Mouse (Mus musculus) brain, embryonic 14.5 days (tissue): ENCODE data around the gene Aqp7.

Source experiments
- CTCF ChIP-seq: fragments of 200-500 bp; IDR thresholded peaks from 2 replicates; pipeline ENCODE4 v1.5.1; 2012; ENCODE audit warnings: inconsistent platforms, mild to moderate bottlenecking, moderate library complexity, borderline replicate concordance; ENCODE audit not compliant: insufficient read depth, insufficient read length; ENCODE audit errors: extremely low read depth
- POLR2A ChIP-seq: fragments of 200-500 bp; IDR thresholded peaks from 2 replicates; pipeline ENCODE4 v1.6.1; 2012; ENCODE audit warnings: mild to moderate bottlenecking, inconsistent platforms, borderline replicate concordance; ENCODE audit not compliant: poor library complexity, insufficient read depth, insufficient read length, severe bottlenecking; ENCODE audit errors: extremely low read depth

DNA sequence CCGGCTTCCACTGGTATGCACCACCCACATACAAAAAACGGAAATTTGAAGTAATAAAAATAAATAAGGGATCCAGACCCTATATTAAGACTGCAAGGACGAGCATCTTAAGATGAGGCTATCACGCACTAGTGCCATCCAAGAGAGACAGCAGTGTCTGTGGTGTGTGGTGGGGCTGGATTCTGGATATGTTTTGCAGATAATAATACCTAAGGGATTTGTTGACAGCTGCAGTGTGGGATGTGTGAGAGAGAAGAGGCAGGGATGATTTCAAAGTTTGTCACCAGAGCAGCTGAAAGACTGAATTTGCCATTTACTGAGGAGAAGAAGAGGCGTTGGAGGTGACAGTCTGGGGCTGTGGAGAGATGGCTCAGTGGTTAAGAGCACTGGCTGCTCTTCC lies 18.6 kb downstream of the Aqp7 start:
- TF ChIP-seq POLR2A, result no peak
- TF ChIP-seq CTCF, result no peak
